In genomic region chr14:31929161-31929707, GRCm38 (mm10) we compare ENCODE assay signal across 8 mouse cellular contexts.
DNase-seq lines count a peak whose midpoint lies in the region; ATAC-seq and TF ChIP-seq lines count a peak whose summit lies in the region.
"Had no signal": no experiment of that assay in that cellular context is flagged by ENCODE, and none has a peak within 500 bp of the region (broad histone marks: within the 10 kb centered on the region; RNA-seq: fewer than 3 reads in every experiment).

No protein-coding gene starts in this region.

- H3K27ac ChIP-seq in testis, adult 2 months (ENCODE audit: control insufficient read depth, insufficient read depth, low read depth, low read length), result no peak overlapping the region
- H3K27ac ChIP-seq in liver, embryonic 11.5 days (ENCODE audit: low read depth, low read length), result no peak overlapping the region

- no peak for TF ChIP-seq CTCF in testis, adult 2 months (IDR thresholded peaks at IDR 0.05; ENCODE audit: control insufficient read depth, insufficient read depth, insufficient replicate concordance, low read depth, low read length)

- H3K4me3 ChIP-seq in testis, adult 2 months (ENCODE audit: control insufficient read depth, low read depth, low read length), result no peak overlapping the region
- no peak overlapping the region for H3K4me3 ChIP-seq in liver, embryonic 11.5 days (ENCODE audit: low read depth, low read length)

- WGBS in liver, embryonic 11.5 days, result 43% methylated on average over 12 of the region's 12 CpGs

- no peak overlapping the region for H3K9ac ChIP-seq in liver, embryonic 11.5 days (ENCODE audit: low read depth, low read length)

- peaks cover 9% of the 10 kb centered on the region for H3K4me1 ChIP-seq in testis, adult 2 months (ENCODE audit: control insufficient read depth, insufficient read depth, low read length)
- peaks cover 4% of the 10 kb centered on the region; the same call in 1 of the 2 replicates for H3K4me1 ChIP-seq in liver, embryonic 11.5 days (replicated peaks; ENCODE audit: control insufficient read depth, insufficient read depth, low read length)

- peaks cover 8% of the 10 kb centered on the region; the same call in 1 of the 2 replicates for H3K9me3 ChIP-seq in liver, embryonic 11.5 days (ENCODE audit: control insufficient read depth, low read length)

- no peak for DNase-seq in testis, postnatal 10 days (ENCODE audit: low spot score)
- DNase-seq in liver, embryonic 11.5 days (ENCODE audit: low spot score), result no peak
- no peak for DNase-seq in cerebellum, adult 11 months
- DNase-seq in left cerebral cortex, adult 18-20 months (ENCODE audit: low spot score in 2 of 2), result no peak
- no peak for DNase-seq in spleen, postnatal 10 days (ENCODE audit: low spot score in 2 of 2)
- DNase-seq: right cerebral cortex, adult 18-20 months had no signal

- no peaks in the 10 kb centered on the region for H3K27me3 ChIP-seq in testis, adult 2 months (ENCODE audit: control insufficient read depth, insufficient read depth, low read length)
- no peaks in the 10 kb centered on the region for H3K27me3 ChIP-seq in liver, embryonic 11.5 days (replicated peaks; ENCODE audit: control insufficient read depth, insufficient read depth, low read length)

- peak; percentile 73 for ATAC-seq in erythroid progenitor cell, adult 5-6 weeks (replicated peaks; ENCODE audit: low FRiP score, poor library complexity, severe bottlenecking)
- ATAC-seq in liver, embryonic 11.5 days (replicated peaks; ENCODE audit: low FRiP score), result peak; percentile 72

- H3K4me2 ChIP-seq in liver, embryonic 11.5 days, result no peak overlapping the region

- no peaks in the 10 kb centered on the region for H3K36me3 ChIP-seq in testis, adult 2 months (ENCODE audit: control insufficient read depth, insufficient read depth, low read length)
- no peaks in the 10 kb centered on the region for H3K36me3 ChIP-seq in liver, embryonic 11.5 days (ENCODE audit: control insufficient read depth, insufficient read depth, low read length)

- peak; percentile 28; the same call in 1 of the 2 replicates for TF ChIP-seq POLR2A in testis, adult 2 months (IDR thresholded peaks at IDR 0.05; ENCODE audit: control insufficient read depth, low read depth, low read length)
